Mouse (Mus musculus) neural tube, embryonic 11.5 days (tissue): Measurements from ENCODE around the gene Unc13b. TPM values are rescaled to one million over a fixed set of nuclear protein-coding genes. Genes with fewer than 3 reads are reported as not detected.

Experiments
- polyA plus RNA-seq: library from polyadenylated mRNA; unstranded; fragments of >200 nt; fragmentation: Nextera tagmentation; extraction: Ambion mirVana; gene quantifications from 2 replicates; pipeline ENCODE4 v1.2.1, GENCODE M21; 2014

Unc13b gene
- polyA plus RNA-seq, 1 experiment from 2014 or later = 18.9 TPM

Other genes with a start within 250 kb of the Unc13b start
- 0.15 TPM in 1 of 2 replicates, not detected in the other for gene Fam205a1, start 205.1 kb upstream of the Unc13b start, polyA plus RNA-seq
- 0.69 and 0.73 TPM in 2 replicates for gene Gm12394, start 202.2 kb upstream of the Unc13b start, polyA plus RNA-seq
- 0.55 and 1.4 TPM in 2 replicates for gene Fam205c, start 184.7 kb upstream of the Unc13b start, polyA plus RNA-seq
- gene Phf24, start 142.3 kb upstream of the Unc13b start, polyA plus RNA-seq = 2.7 and 3.6 TPM in 2 replicates
- 21.3 and 21.5 TPM in 2 replicates for gene Dnajb5, start 109.1 kb upstream of the Unc13b start, polyA plus RNA-seq
- gene 1700022I11Rik, start 89.3 kb upstream of the Unc13b start, polyA plus RNA-seq = 0.39 and 0.56 TPM in 2 replicates
- 664 and 691 TPM in 2 replicates for gene Vcp, start 58.4 kb upstream of the Unc13b start, polyA plus RNA-seq
- gene Fancg, start 48.4 kb upstream of the Unc13b start, polyA plus RNA-seq = 17.3 and 19.3 TPM in 2 replicates
- 20.4 and 23.1 TPM in 2 replicates for gene Pigo, start 33.1 kb upstream of the Unc13b start, polyA plus RNA-seq
- 360 and 370 TPM in 2 replicates for gene Stoml2, start 27.2 kb upstream of the Unc13b start, polyA plus RNA-seq
- gene Fam214b, start 12.7 kb upstream of the Unc13b start, polyA plus RNA-seq = 18.1 and 19.0 TPM in 2 replicates
- 0.35 and 0.52 TPM in 2 replicates for gene Atp8b5, start 208.2 kb downstream of the Unc13b start, polyA plus RNA-seq